Mouse (Mus musculus) lung, embryonic 14.5 days (tissue): ENCODE results near the gene Cxcr2. TPM values are rescaled to one million over a fixed set of nuclear protein-coding genes. Genes with fewer than 3 reads are reported as not detected.
"Not testable (repeated sequence)": the region's sequence is repeated elsewhere in the genome, so short reads cannot be mapped to it uniquely, and the experiment has no call there.

Source experiments
- ATAC-seq: fragments of 200-750 bp; cut with Nextera tagmentation; 2 replicates; pipeline ENCODE4 v1.8.0; 2017; ENCODE audit warnings: mild to moderate bottlenecking, moderate TSS enrichment, moderate library complexity; ENCODE audit not compliant: insufficient read depth
- DNase-seq: peaks from one replicate; pipeline ENCODE4 v3.0.0-alpha.2; 2015
- H3K27ac ChIP-seq: fragments of 300-500 bp; sonication (generic); 2 replicates; pipeline ENCODE4 v1.5.1; 2014; ENCODE audit warnings: low read depth, mild to moderate bottlenecking, moderate library complexity
- H3K27me3 ChIP-seq: fragments of 300-500 bp; sonication (generic); 2 replicates; pipeline ENCODE4 v1.6.1; 2014; ENCODE audit warnings: low read length, control low read depth; ENCODE audit not compliant: insufficient read depth
- H3K36me3 ChIP-seq: fragments of 300-500 bp; sonication (generic); 2 replicates; pipeline ENCODE4 v1.6.1; 2014; ENCODE audit warnings: control low read depth; ENCODE audit not compliant: insufficient read depth
- H3K4me1 ChIP-seq: fragments of 300-500 bp; sonication (generic); 2 replicates; pipeline ENCODE4 v1.6.1; 2014; ENCODE audit warnings: antibody characterized with exemption, control low read depth; ENCODE audit not compliant: insufficient read depth
- H3K4me2 ChIP-seq: fragments of 300-500 bp; sonication (generic); 2 replicates; pipeline ENCODE4 v1.6.1; 2014; ENCODE audit warnings: mild to moderate bottlenecking
- H3K4me3 ChIP-seq: fragments of 300-500 bp; sonication (generic); 2 replicates; pipeline ENCODE4 v1.5.1; 2014; ENCODE audit warnings: low read depth, low read length
- H3K9ac ChIP-seq: fragments of 300-500 bp; sonication (generic); 2 replicates; pipeline ENCODE4 v1.6.1; 2014
- H3K9me3 ChIP-seq: fragments of 300-500 bp; sonication (generic); 2 replicates; pipeline ENCODE4 v1.6.1; 2016; ENCODE audit warnings: low read depth, low read length, control low read depth
- CTCF ChIP-seq: IDR thresholded peaks from 2 replicates; pipeline ENCODE4 v1.5.1; 2016; ENCODE audit warnings: antibody characterized with exemption, low read depth
- WGBS: fragments of 180-500 bp; shearing (Covaris S2); extraction: QIAGEN DNeasy Blood & Tissue Kit; methylation state at CpG from one replicate; pipeline ENCODE4 v1.1.7; 2014; 5-methylcytosine and 5-hydroxymethylcytosine counted together
- polyA plus RNA-seq: library from polyadenylated mRNA; unstranded; fragments of >200 nt; fragmentation: Nextera tagmentation; extraction: Ambion mirVana; gene quantifications from 2 replicates; pipeline ENCODE4 v1.2.1, GENCODE M21; 2014

Gene Cxcr2
- polyA plus RNA-seq, 1 experiment from 2014 or later = 0.05 TPM

DNA sequence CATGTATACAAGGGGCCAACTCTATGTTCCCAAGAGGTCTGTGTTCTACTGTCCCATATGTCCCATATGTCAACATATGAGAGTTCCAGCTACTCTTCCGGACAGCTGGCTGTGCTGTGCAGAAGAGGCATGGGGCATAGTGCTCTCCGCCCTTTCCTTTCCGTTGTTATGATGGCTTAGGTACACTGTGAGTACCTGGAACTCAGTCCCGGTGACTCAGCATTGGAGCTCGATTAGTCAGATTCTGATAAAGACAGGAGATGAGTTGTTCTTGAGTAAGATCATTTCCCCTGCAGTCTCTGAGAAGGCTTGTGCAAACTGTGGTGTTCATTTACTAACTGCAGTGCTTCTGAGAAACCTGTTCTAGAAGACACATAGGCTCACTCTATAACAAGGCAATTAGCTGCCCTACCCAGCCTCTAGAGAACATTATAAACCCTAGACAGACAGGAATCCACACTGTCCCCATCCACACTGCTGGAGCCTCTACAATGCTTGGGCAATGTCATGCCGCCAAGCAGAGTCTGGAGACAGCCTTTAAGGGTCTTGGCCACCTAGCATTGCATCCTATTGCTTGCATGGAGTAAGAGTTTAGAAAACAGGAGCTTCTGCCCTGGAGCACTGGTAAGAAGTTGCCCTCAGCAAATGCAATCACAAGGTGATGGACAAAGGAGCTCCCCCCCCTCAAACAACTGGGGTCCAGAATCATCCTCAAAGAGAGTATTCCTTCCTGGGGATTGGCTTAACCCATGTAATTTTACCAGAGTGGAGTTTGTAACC is 4.5 kb upstream of the Cxcr2 start:
- ATAC-seq (no peak), DNase-seq (no peak)
- 85% methylated on average over 6 of the region's 6 CpGs for WGBS

DNA sequence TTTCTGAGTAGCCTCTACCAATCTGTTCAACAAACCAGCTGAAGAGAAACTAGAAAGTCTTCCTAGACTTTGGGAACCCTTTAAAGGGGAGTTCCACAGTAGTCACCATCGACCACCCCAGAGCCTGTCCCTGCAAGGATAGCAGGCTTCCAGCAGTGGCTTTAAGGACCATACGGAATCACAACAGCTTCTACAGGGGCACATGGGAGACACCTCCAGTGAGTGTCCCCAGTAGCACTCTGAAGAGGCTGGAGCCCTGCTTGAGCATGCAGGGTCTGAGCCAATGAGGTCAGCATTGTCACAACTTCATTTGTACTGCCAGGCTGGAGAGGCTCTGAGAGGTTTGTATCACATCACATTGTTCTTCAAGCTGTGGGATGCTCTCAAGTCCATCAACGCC is 3.7 kb upstream of the Cxcr2 start:
- Histone ChIP-seq H3K9ac (no peak overlapping the region), H3K27me3 (no peaks in the 10 kb centered on the region), H3K4me3 (no peak overlapping the region), H3K36me3 (no peaks in the 10 kb centered on the region), H3K27ac (no peak overlapping the region), H3K4me2 (no peak overlapping the region), H3K4me1 (peaks cover 5% of the 10 kb centered on the region; the same call in 1 of the 2 replicates), H3K9me3 (no peaks in the 10 kb centered on the region)
- no peak for TF ChIP-seq CTCF
- 69% methylated on average over 3 of the region's 3 CpGs for WGBS
- ATAC-seq (no peak), DNase-seq (no peak)

More for the DNA sequence above, 4.5 kb upstream of the Cxcr2 start:
- Histone ChIP-seq H3K4me1 (peaks cover 5% of the 10 kb centered on the region; the same call in 1 of the 2 replicates), H3K27me3 (no peaks in the 10 kb centered on the region), H3K27ac (no peak overlapping the region), H3K4me3 (no peak overlapping the region), H3K9ac (no peak overlapping the region), H3K9me3 (no peaks in the 10 kb centered on the region), H3K36me3 (no peaks in the 10 kb centered on the region), H3K4me2 (no peak overlapping the region)
- no peak for TF ChIP-seq CTCF

DNA sequence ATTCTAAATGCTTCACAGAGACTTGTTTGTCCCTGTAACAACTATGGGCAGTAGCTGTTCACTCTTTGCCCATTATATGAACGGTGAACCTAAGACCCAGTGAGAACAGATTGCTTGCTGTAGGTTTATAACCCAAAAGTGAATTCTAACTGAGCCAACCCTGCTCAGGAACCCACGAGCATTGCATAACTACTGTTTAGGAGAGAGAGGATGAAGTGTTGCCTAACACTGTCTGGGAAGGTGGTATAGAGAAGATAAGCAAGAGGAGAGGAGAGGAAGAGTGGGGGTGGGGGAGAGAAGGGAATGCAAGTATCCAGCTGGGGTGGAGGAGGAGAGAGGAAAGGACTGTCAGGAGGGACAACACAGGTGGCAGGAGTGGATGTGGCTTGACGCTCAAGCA is 2.7 kb upstream of the Cxcr2 start:
- H3K4me2 ChIP-seq = no peak overlapping the region
- no peak overlapping the region for H3K4me3 ChIP-seq
- no peaks in the 10 kb centered on the region for H3K27me3 ChIP-seq
- DNase-seq (no peak), ATAC-seq (no peak)
- no peaks in the 10 kb centered on the region for H3K9me3 ChIP-seq
- no peak for TF ChIP-seq CTCF
- H3K4me1 ChIP-seq = peaks cover 5% of the 10 kb centered on the region; the same call in 1 of the 2 replicates
- WGBS = 41% methylated on average over 3 of the region's 3 CpGs
- H3K9ac ChIP-seq = no peak overlapping the region
- H3K27ac ChIP-seq = no peak overlapping the region
- H3K36me3 ChIP-seq = no peaks in the 10 kb centered on the region

DNA sequence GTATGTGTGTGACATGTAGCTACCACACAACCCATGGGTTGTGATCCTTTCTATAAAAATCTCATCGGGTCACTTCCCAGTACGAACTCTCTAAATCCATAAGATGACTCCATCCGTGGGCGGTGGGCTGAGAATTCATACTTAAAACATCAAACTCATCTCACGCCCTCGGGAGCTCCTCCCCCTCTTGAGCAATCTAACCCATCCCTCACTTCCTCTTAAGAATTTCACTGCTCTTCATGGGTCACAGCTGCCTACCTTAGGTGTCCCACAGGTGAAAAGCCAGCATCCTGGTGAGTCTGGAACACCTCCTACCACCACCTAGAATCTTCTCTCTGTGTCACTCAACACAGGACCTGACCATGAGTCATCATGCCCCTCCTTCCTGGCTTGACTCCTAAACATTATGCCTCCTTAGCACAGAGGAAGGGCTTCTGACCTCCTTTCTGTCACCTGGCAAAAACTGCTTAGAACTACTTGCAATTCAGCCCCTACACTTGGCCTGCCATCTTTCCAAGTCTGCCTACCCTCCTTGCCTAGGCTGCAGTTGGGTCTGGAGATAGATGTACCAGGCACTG is 1.7 kb downstream of the Cxcr2 start:
- Histone ChIP-seq H3K27me3 (no peaks in the 10 kb centered on the region), H3K4me2 (no peak overlapping the region), H3K36me3 (no peaks in the 10 kb centered on the region), H3K27ac (no peak overlapping the region), H3K9me3 (no peaks in the 10 kb centered on the region), H3K4me3 (no peak overlapping the region), H3K9ac (no peak overlapping the region), H3K4me1 (no peaks in the 10 kb centered on the region)
- 79% methylated on average over 6 of the region's 6 CpGs for WGBS
- no peak for TF ChIP-seq CTCF
- no peak for ATAC-seq
- DNase-seq = no peak

- no peak for TF ChIP-seq CTCF
- H3K4me1 ChIP-seq = no peaks in the 10 kb centered on the region
- 61% methylated on average over 14 of the region's 14 CpGs for WGBS
- no peaks in the 10 kb centered on the region for H3K27me3 ChIP-seq
- ATAC-seq = no peak
- H3K9ac ChIP-seq = no peak overlapping the region
- no peaks in the 10 kb centered on the region for H3K36me3 ChIP-seq
- H3K4me3 ChIP-seq = no peak overlapping the region
- peak; percentile 43 for DNase-seq
- no peak overlapping the region for H3K27ac ChIP-seq
- no peaks in the 10 kb centered on the region for H3K9me3 ChIP-seq
- no peak overlapping the region for H3K4me2 ChIP-seq
Measured at GRCm38 (mm10) chr1:74156381-74156910, 2.7 kb downstream of the Cxcr2 start.

DNA sequence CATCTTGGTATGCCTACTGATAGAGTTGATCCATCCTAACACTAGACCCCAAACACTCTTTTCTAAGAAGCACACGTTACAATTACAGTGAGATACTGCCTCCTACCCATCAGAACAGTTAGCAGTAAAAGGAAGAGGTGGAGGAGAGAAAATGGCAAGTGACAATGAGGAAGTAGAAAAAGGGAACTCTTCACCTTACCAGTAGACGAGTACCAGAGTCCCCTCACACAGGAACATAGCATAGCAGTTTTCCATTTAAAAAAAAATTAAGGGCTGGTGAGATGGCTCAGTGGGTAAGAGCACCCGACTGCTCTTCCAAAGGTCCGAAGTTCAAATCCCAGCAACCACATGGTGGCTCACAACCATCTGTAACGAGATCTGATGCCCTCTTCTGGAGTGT is 5.8 kb downstream of the Cxcr2 start:
- not testable (repeated sequence) for H3K4me2 ChIP-seq, H3K9me3 ChIP-seq, H3K27ac ChIP-seq, H3K4me1 ChIP-seq, H3K4me3 ChIP-seq, ATAC-seq, DNase-seq, H3K36me3 ChIP-seq, H3K9ac ChIP-seq, H3K27me3 ChIP-seq
- 76% methylated on average over 4 of the region's 5 CpGs for WGBS

- H3K9me3 ChIP-seq = no peaks in the 10 kb centered on the region
- H3K27ac ChIP-seq = no peak overlapping the region
- DNase-seq (no peak), ATAC-seq (no peak)
- no peak for TF ChIP-seq CTCF
- H3K4me2 ChIP-seq = no peak overlapping the region
- WGBS = 53% methylated on average over 2 of the region's 2 CpGs
- H3K36me3 ChIP-seq = no peaks in the 10 kb centered on the region
- no peaks in the 10 kb centered on the region for H3K4me1 ChIP-seq
- H3K4me3 ChIP-seq = no peak overlapping the region
- H3K9ac ChIP-seq = no peak overlapping the region
- no peaks in the 10 kb centered on the region for H3K27me3 ChIP-seq
Measured at GRCm38 (mm10) chr1:74160036-74160435, 6.2 kb downstream of the Cxcr2 start.
